Mouse (Mus musculus) urinary bladder, postnatal 4 days (tissue): ENCODE measurements around the gene Ihh.
A peak's percentile ranks its signal among the peaks of the same experiment; 100 is the strongest.

ENCODE experiments used
- DNase-seq, 2 experiments: peaks; one replicate each; pipeline ENCODE4 v3.0.0; 2021 to 2022; ENCODE audit warnings: low spot score in 2 of 2

Gene Ihh

DNA sequence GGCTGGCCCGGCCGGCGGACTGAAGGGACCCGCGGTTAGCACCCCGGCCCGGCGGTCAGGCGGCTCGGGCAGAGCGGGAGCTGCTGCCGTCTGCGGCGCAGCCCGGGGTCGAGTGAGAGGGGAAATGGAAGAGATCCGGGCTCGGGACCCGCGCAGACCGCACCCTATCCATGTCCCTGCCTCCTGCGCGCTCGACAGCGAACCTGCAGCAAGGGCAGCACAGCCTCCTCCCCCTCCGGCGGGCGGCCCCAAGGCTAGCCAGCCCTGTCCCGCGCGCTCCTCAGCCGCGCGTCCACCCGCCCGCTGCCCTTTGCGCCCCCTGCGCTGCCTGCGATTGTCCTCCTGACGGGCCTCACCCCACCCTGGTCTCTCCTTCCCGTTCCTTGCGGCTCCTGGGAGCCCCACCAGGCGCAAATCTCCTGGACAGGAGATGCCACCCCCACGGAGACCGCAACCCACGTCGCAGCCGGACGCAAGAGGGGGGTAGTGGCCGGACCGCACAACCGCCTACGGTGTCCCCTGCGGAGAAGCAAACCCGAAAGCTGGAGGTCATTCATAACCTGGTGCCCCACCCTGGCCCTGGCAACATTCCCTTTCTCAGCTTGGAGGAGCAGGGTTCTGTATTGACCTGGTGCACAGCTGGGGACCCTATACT lies at the start of gene Ihh:
TSS of gene Ihh (minus strand) at position 117 of the 655 bp plus-strand sequence.
- no peak for DNase-seq

DNA sequence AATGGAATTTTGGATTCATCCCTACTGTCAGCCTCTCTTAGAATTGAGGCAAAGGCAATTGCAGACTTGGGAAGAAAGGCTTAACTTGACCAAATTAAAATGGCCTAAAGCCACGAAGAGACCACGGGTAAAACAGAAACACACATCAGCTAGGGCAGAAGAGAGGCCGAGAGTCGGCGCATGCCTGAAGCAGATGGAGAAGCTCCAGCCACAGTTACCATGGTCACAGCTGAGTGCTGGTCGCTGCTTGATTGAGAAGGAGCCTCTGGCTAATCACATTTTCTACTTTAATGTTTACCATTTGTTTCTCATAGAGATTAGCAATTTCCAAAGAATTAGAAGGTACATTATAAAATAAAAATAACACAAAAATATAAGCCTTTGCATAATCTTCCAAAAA lies 49.7 kb upstream of the Ihh start:
- DNase-seq, result no peak

DNA sequence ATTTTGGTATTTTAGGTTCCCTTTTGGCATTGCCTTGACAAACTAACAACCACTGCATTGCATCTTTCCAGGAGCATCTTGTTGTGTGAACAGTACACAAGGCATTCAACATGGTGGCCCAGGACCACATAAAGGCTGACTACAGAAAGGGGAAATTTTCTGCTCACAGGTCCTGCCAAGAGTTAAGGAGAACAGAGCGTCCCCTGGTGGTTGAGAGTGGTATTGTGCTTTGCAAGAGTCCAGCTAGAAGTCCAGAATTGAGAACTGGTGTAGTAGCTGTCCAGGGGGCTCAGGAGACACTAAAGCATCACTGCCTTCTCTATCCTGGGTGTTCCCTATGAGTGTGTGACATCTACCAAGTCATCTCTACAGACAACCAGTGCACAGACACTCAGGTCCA lies 49.0 kb upstream of the Ihh start:
- no peak for DNase-seq

DNA sequence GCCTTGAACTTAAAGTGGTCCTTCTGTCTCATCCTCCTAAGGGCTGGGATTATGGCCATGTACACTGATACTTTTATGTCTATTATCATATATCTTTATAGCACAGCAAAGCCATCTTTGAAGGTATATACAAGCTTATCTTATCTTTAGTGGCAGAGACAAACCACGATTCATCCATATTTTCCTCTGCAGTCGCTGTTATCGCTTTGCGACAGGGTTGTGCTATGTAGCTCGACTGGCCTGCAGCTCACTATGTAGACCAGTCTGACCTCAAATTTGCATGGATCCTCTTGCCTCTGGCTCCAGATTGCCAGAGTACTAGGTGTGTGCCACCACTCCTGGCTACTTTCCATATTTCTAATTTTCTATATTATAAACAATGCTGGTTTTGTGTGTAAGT lies 47.7 kb upstream of the Ihh start:
- DNase-seq, result no peak

DNA sequence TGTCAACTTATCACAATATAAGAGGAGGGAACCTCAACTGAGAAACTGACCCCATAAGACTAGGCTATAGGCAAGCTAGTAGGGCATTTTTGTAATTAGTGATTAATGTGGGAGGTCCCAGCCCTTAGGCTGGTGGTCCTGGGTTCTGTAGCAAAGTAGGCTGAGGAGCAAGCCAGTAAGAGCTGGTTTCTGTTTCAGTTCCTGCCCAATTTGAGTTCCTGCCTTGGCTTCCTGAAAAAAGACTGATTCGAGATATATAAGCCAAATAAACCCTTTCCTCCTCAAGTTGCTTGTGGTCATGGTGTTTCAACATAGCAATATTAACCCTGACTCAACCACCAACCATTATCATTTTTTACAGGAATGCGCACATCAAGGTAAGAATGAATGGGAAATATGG lies 45.8 kb upstream of the Ihh start:
- no peak for DNase-seq

DNA sequence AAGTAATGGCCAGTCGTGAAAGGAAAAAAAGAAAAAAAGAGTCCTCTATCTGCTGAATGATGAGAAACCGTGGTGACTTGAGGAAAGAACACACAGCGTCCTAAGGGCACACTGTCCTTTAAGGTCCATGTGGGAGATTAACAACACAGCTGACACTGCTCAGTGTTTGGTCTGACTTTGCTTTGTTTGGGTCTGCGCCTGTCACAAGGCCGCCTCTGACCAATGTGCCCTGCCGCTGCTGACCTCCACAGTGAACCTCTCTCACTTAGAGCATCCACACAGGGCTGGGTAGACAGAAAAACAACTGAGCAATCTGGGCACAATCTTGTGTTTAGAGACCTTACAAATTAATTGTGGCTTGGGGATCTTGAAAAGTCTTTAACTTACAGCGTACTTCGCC lies 25.5 kb upstream of the Ihh start:
- no peak for DNase-seq

DNA sequence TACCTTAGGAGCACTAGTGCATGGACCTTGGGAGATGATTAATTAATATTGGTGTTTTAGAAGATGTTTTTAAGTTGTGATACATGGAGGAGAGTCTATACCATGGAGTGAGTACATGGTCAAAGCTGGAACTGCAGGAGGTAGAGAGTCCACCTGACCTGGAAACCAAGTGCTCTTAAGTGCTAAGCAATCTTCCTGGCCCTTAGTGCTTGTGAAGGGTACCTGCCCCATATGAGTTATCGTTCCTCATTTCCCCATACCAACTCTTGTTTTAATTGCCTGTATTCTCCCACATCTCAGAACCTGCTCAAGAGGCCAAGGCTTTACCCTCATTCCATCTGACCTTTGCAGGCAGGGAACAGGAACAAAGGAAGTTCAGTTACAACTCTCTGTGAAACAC lies 24.5 kb upstream of the Ihh start:
- no peak for DNase-seq

DNA sequence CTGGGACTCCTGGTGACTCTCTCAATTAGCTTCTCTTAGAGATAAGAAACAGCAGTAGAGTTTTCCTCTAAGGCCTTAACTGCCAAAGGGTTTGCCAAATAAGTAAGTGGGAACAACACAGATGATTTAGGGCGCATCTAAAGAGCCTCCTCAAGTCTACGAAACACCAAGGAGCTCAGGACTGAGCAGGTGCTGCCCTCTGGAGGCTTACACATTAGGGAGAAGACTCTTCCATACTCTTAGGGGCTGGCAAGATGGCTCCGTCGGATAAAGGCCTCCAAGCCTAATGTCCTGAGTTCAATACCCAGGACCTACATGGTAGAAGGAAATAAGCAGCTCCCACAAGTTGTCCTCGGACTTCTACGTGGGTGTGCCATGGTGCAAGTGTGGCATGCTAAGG lies 22.1 kb upstream of the Ihh start:
- DNase-seq, result no peak

DNA sequence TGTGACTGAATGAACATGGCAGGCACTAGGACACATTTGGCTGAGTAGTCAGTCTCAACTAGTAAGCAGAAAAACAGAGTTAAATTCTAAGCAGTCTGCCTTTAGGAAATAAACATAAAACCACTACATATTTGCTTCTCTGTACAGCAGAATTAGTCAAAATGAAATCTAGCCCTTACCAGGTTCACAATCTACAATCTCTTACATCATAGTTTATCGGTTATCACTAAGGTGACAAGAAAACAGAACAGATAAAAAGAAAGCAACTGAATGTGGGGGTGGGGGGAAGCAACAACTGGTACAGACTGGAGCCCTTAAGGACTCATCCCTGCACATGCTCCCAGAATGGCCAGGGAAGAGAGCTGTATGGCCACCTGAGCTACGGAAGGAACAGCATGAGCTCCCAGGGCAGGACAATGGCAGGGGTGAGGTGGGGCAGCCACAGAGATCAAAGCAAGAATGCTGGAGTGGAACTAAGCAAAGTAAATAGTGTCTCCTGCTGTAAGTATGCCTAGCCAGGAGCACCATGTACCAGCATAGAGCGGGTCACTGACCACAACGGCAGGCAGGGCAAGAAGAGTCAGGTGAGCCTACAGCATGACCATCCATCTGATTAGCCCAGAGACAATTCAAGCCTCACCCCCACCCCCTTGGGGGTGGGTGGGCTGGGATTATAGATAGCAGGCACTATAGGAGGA lies 20.0 kb upstream of the Ihh start:
- DNase-seq, result no peak

DNA sequence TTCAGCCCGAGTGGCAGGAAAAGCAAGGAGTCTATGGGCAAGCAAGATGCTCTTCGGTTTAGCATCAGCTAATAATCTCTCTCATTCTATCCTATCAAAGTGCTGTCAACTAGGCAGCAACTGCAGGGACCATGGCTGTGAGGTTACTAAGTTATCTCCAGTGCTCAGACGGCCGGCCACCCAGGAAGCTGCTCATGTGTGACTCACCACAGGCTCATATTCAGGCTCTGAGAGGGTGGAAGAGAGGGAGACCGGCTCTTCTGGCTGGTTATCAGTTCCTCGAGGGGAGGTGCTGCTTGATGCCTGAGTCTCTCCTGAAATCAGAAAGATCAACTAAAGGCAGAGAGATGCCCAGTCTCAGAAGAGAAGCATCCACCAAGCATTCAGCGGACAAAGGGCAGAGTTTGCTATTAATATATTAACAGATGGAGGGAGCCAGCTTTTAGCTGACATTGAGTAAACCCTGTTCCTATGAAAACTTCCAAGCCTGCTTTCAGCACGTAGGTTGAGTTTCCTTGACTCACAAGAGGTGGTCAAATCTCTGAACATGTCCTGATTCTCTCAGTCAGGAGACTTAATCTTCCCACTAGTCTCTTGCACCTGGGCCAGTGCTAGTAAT lies 16.6 kb upstream of the Ihh start:
- no peak for DNase-seq

DNA sequence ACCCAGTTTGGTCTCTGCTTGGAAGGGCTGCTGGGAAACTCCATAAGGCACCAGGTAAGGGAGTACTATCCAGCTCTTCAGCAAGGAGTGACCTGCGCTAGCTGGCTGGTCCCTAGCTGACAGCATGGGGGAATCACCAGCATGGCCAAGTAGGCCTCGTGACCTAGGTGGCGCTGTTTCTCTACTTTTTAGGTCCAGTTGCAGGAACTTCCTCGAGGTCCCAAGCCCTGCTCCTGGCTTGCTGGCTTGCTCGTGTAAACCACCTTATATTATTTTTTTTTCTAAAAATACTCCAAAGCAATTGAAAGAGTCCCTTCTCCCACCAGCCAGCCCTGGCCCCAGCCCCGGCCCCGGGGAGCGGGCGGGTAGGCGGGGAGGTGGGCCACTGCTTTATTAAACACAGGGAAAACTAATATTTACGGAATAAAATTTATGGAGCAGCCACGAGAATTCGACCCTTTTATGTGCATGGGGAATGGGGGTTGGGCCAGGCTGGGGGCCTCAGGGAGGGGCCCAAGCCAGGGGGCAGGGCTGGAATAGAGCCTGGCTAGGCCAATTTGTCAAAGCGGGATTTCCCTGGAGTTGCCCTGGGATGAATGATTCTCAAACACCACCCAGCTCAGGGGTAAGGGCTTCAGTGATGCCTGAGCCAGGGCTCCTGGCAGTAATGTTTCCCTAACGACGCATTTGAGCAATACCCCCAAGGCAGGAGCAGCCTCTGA lies 13.2 kb upstream of the Ihh start:
- peak; percentile 67 to 87 for DNase-seq

DNA sequence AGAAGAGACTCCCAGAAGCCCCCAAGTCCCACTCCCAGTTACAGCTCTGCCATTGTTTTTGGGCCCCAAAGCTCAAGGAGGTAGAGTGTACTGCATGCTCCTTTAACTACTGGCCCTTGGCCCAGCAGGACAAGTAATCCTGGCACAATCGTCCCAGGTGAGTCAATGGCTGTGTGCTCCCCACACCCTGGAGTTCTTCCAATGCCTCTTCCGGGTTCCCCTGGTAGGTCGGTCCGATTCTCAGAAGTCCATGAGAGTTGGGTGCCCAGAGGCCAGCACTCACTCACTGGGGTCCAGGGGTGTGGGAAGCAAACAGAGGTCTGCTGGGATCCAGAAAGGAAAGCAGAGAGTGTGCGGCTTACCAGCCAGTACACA lies 11.4 kb upstream of the Ihh start:
- DNase-seq, result no peak

DNA sequence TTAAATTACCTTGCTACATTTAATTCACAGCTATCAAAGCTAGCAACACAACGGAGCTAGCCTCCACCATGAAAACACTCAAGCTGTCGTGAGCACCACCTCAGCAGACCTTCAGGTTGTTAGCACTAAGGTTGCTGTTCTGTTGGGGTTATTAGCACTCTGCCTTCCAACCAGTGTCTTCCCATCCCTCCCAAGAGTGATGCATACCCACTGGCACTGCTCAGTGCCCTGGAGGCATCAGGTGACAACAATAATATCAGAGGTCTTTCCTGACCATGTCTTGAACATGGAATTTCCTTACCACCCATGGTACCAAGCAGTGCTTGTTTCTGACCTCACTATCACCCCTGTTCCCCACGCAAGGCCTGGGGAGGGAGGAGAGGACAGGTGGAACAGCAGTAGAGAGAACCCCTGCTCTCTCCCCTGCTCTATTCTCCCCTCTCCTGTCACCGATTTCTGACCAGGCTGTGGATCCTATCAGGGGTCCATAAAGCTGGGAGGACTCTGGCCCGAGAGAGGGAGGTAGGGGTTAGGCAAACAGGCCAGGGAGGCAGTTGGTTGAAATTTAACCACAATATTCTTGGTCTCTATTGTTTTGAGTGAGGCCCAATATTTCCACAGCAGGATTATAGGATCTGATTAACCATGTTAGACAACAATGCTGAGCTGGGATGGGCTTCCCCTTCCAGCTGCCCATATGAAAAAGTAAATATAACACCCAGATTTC lies 10.8 kb upstream of the Ihh start:
- no peak for DNase-seq

DNA sequence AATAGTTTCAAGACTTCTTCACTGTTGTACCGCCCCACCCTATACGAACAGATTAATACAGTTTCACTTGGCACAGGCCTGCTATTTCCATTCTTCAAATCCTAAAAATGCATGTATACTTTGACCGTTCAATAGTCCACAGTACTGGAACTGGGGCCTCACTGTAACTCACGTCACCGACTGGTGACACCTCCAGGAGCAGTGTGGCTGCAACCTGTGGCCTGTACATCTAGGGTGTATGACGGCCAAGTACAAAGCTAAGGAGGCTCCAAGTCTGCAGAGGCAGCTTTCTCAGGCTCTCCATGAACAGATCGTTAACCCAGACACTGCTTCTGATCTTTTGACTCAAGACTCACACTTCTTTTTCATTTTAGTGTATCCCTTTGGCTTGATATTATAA lies 10.2 kb upstream of the Ihh start:
- DNase-seq, result no peak

DNA sequence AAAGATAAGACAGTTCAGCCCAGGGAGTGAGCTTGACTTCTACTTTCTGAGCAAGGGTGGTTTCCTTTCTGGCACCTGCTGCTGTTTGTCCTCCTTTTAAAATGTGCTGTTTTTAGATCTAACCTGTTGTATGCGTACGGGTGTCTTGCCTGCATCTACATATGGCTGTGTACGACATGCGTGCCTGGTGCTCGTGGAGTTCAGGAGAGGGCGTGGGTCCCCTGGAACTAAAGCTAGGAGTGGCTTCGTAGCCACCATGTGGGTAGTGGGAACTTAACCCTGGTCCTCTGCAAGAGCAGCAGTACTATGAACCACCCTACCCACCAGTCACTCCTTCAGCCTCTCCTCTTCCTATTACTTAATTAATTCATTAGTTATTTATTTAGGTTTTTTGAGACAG lies 8.6 kb upstream of the Ihh start:
- no peak for DNase-seq

DNA sequence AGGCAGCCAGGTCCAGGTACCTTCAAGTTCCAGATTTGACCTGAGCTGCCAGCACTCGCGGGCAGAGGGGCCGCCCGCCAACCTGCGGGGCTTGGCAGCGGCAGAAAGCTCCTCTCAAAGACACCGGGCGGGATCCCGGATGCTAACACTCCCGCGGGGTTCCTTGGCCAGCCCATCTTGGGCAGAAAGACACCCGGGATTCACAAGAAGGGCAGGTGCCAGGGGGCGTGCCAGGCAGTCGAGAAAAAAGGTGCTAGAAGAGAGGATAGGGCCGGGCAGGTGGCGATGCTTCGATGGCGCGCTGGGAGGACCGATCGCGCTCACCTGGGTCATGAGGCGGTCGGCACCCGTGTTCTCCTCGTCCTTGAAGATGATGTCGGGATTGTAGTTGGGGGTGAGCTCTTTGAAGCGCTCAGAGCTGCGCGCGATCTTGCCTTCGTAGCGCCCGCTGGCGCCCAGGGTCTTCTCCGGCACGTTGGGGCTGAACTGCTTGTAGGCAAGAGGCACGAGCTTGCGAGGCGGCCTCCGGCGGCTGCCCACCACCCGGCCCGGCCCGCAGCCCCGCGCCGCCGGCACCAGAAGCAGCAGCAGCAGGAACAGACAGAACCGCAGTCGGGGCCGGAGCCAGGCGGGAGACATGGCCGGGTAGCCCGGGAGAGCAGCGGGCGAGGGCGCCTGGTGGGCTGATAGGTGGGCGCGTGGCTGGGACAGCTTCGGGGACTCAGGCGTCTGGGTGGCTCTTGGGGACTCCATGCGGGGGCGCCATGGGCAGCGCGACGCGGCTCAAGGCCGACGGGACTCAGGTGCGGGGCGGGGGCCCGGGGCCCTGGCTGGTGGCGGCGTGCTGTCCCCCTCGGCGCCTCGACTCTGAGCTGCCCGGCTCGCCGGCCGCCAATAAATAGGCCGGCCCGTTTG lies 639 bp downstream of the Ihh start:
- DNase-seq, result no peak

DNA sequence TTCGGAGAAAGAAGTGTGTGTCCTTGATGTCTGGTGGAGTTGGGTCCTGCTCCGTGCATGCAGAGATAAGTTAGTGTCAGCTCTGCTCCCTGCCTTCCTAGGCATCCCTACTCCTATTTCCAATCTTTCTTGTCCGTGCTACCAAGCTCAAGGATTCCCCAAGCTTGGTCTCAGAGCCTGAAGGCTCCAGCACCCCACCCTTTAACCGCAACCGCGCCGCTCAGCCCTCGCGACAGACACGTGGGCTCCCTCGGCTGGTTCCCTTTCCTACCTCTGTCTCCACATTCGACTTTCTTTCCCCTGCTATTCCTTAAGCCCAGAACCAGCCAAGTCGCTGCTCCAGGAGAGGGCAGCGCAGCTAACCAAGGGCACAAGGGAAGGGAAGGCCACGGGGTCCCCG lies 1.4 kb downstream of the Ihh start:
- no peak for DNase-seq

DNA sequence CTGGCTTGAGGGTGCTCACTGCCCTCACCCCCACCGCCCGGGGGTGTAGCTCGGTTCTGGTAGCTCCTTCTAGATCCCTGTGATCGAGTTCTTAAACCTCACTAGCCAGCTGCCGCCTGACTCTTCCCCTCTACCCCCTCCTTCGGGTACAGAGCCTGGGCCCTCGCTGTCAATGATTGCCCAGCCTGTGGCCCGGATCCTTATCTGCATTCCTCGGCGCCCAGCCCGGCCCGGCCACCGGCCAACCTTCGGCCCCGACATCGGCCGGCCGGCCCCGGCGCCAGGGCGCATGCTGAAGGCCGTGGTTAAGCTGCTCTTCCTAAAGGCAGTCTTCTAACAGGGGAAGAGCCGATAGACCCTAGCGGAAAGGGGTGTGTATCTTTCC lies 1.8 kb downstream of the Ihh start:
- DNase-seq, result no peak

DNA sequence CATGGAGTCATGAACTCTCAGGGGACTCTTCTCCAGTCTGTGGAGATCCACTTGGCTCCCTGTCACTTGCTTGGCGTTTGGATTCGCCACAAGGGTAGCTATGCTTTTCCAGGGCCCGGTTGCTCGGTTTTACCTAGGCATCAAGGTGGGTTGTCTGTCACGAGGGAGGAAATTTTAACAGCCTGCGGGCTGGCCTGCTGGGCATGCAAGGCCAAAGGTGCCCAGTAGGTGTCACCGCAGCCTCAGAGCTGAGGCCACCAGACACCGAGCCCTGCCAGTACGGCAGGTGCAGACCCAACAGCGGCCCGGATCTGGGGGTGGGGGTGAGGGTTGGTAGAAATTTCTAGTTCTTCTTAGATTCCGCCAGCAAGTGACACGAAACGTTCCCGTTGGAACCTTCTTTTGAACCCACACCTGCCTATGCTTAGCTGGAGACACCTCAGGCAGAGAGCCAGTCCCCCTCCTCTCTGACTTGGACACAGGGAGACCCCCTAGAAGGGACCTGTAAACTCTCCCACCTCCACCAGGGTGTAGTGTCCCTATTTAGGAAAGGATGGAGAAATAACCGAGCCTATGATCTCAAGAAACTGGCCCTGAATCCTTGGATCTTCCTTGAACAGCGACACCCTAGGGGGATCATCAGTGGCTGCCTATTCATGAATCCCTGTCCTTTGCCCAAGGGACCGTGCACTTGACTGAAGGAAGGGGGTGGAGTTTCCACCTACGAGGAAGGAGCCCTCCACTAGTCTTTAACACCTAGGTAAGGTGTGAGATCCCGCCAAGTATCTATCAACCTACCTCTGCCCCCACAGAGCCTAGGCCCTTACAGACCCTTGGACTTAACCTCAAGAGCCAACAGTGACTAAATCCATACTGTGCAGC lies 2.4 kb downstream of the Ihh start:
- DNase-seq, result peak; percentile 52 to 73
